Mouse (Mus musculus) embryonic facial prominence, embryonic 14.5 days (tissue): ENCODE measurements at regions not wholly inside any gene's neighbourhood (a gene's known extent, or its start where the extent isn't known, plus 50 kb on each side); places are given as distances from the start of the nearest gene placed in this dataset.

Experiments used
- ATAC-seq: fragments of 200-750 bp; cut with Nextera tagmentation; 2 replicates; pipeline ENCODE4 v1.8.0; 2017; ENCODE audit warnings: low read depth, moderate number of reproducible peaks, moderate TSS enrichment
- DNase-seq: peaks from one replicate; pipeline ENCODE4 v3.0.0-alpha.2; 2015; ENCODE audit warnings: low spot score
- H3K27ac ChIP-seq: fragments of 300-500 bp; sonication (generic); replicated peaks from 2 replicates; pipeline ENCODE4 v1.5.1; 2014; ENCODE audit warnings: low read depth, mild to moderate bottlenecking, low read length, moderate library complexity
- H3K27me3 ChIP-seq: fragments of 300-500 bp; sonication (generic); replicated peaks from 2 replicates; pipeline ENCODE4 v1.6.1; 2014; ENCODE audit warnings: low read length; ENCODE audit not compliant: control insufficient read depth, insufficient read depth
- H3K36me3 ChIP-seq: fragments of 300-500 bp; sonication (generic); 2 replicates; pipeline ENCODE4 v1.6.1; 2014; ENCODE audit warnings: low read length, mixed read lengths; ENCODE audit not compliant: control insufficient read depth, insufficient read depth
- H3K4me1 ChIP-seq: fragments of 300-500 bp; sonication (generic); 2 replicates; pipeline ENCODE4 v1.6.1; 2014; ENCODE audit warnings: antibody characterized with exemption, low read length; ENCODE audit not compliant: control insufficient read depth, insufficient read depth
- H3K4me2 ChIP-seq: fragments of 300-500 bp; sonication (generic); 2 replicates; pipeline ENCODE4 v1.6.1; 2014; ENCODE audit warnings: low read depth, mild to moderate bottlenecking, low read length, moderate library complexity, mixed read lengths
- H3K4me3 ChIP-seq: fragments of 300-500 bp; sonication (generic); 2 replicates; pipeline ENCODE4 v1.5.1; 2014; ENCODE audit warnings: low read depth, mild to moderate bottlenecking, low read length
- H3K9ac ChIP-seq: fragments of 300-500 bp; sonication (generic); 2 replicates; pipeline ENCODE4 v1.6.1; 2014; ENCODE audit warnings: low read depth, mild to moderate bottlenecking, low read length, moderate library complexity, mixed read lengths
- H3K9me3 ChIP-seq: fragments of 300-500 bp; sonication (generic); 2 replicates; pipeline ENCODE4 v1.6.1; 2016; ENCODE audit warnings: low read length; ENCODE audit not compliant: control insufficient read depth
- WGBS: fragments of 180-500 bp; shearing (Covaris S2); extraction: QIAGEN DNeasy Blood & Tissue Kit; methylation state at CpG from one replicate; pipeline ENCODE4 v1.1.7; 2014; 5-methylcytosine and 5-hydroxymethylcytosine counted together

- DNase-seq (no peak), ATAC-seq (no peak)
- Histone ChIP-seq H3K27me3 (no peaks in the 10 kb centered on the region), H3K4me3 (no peak overlapping the region), H3K36me3 (no peaks in the 10 kb centered on the region), H3K27ac (no peak overlapping the region), H3K4me1 (no peaks in the 10 kb centered on the region), H3K9me3 (no peaks in the 10 kb centered on the region), H3K4me2 (peak overlapping the region; percentile 1; the same call in 1 of the 2 replicates), H3K9ac (no peak overlapping the region)
- WGBS: 44% methylated on average over 9 of the region's 9 CpGs
These were observed 305.1 kb downstream of the Sox9 start for GRCm38 (mm10) chr11:113087084-113087483.

- 79% methylated on average over 11 of the region's 11 CpGs for WGBS
- Histone ChIP-seq H3K4me3 (no peak overlapping the region), H3K9ac (no peak overlapping the region), H3K27ac (no peak overlapping the region), H3K4me1 (no peaks in the 10 kb centered on the region), H3K36me3 (no peaks in the 10 kb centered on the region), H3K27me3 (no peaks in the 10 kb centered on the region), H3K9me3 (no peaks in the 10 kb centered on the region), H3K4me2 (no peak overlapping the region)
- DNase-seq: no peak
- no peak for ATAC-seq
These were observed 307.8 kb downstream of the Sox9 start for GRCm38 (mm10) chr11:113089637-113090351.

GRCm38 (mm10) chr11:113091901-113092568, 310.0 kb downstream of the Sox9 start:
- H3K36me3 ChIP-seq: no peaks in the 10 kb centered on the region
- peaks cover 10% of the 10 kb centered on the region for H3K4me1 ChIP-seq
- H3K9ac ChIP-seq: no peak overlapping the region
- H3K4me2 ChIP-seq: no peak overlapping the region
- DNase-seq (no peak), ATAC-seq (peak; percentile 57; the same call in 1 of the 2 replicates)
- H3K9me3 ChIP-seq: no peaks in the 10 kb centered on the region
- WGBS: 68% methylated on average over 8 of the region's 8 CpGs
- no peaks in the 10 kb centered on the region for H3K27me3 ChIP-seq
- no peak overlapping the region for H3K27ac ChIP-seq
- no peak overlapping the region for H3K4me3 ChIP-seq

- no peak overlapping the region for H3K4me2 ChIP-seq
- no peak overlapping the region for H3K9ac ChIP-seq
- 94% methylated on average over 13 of the region's 13 CpGs for WGBS
- no peak overlapping the region for H3K4me3 ChIP-seq
- no peak overlapping the region for H3K27ac ChIP-seq
- H3K4me1 ChIP-seq: peaks cover 10% of the 10 kb centered on the region
- no peaks in the 10 kb centered on the region for H3K36me3 ChIP-seq
- no peaks in the 10 kb centered on the region for H3K9me3 ChIP-seq
- no peak for ATAC-seq
- no peak for DNase-seq
- H3K27me3 ChIP-seq: no peaks in the 10 kb centered on the region
These were observed 311.9 kb downstream of the Sox9 start for GRCm38 (mm10) chr11:113093895-113094445.

- Histone ChIP-seq H3K9ac (no peak overlapping the region), H3K4me2 (no peak overlapping the region), H3K4me3 (no peak overlapping the region), H3K9me3 (no peaks in the 10 kb centered on the region), H3K27ac (no peak overlapping the region), H3K36me3 (no peaks in the 10 kb centered on the region), H3K4me1 (peaks cover 14% of the 10 kb centered on the region), H3K27me3 (no peaks in the 10 kb centered on the region)
- ATAC-seq: no peak
- 74% methylated on average over 8 of the region's 8 CpGs for WGBS
- no peak for DNase-seq
These were observed 313.6 kb downstream of the Sox9 start for GRCm38 (mm10) chr11:113095625-113096024.

GRCm38 (mm10) chr11:113096209-113096608, 314.2 kb downstream of the Sox9 start:
- Histone ChIP-seq H3K4me2 (no peak overlapping the region), H3K27ac (no peak overlapping the region), H3K4me3 (no peak overlapping the region), H3K36me3 (no peaks in the 10 kb centered on the region), H3K4me1 (peaks cover 17% of the 10 kb centered on the region), H3K9ac (no peak overlapping the region), H3K27me3 (no peaks in the 10 kb centered on the region), H3K9me3 (no peaks in the 10 kb centered on the region)
- DNase-seq: no peak
- WGBS: 51% methylated on average over 8 of the region's 8 CpGs
- no peak for ATAC-seq

- Histone ChIP-seq H3K27me3 (no peaks in the 10 kb centered on the region), H3K4me3 (no peak overlapping the region), H3K27ac (no peak overlapping the region), H3K4me1 (peaks cover 17% of the 10 kb centered on the region), H3K36me3 (no peaks in the 10 kb centered on the region), H3K9me3 (no peaks in the 10 kb centered on the region), H3K9ac (no peak overlapping the region), H3K4me2 (no peak overlapping the region)
- ATAC-seq: no peak
- WGBS: 98% methylated on average over 2 of the region's 2 CpGs
- no peak for DNase-seq
These were observed 316.3 kb downstream of the Sox9 start for GRCm38 (mm10) chr11:113098360-113098759.

GRCm38 (mm10) chr11:113100800-113101199, 318.8 kb downstream of the Sox9 start:
- no peak overlapping the region for H3K4me3 ChIP-seq
- no peak for DNase-seq
- no peaks in the 10 kb centered on the region for H3K9me3 ChIP-seq
- H3K4me1 ChIP-seq: peaks cover 24% of the 10 kb centered on the region
- no peak for ATAC-seq
- H3K27ac ChIP-seq: no peak overlapping the region; the same call in 1 of the 2 replicates
- no peaks in the 10 kb centered on the region for H3K36me3 ChIP-seq
- H3K27me3 ChIP-seq: no peaks in the 10 kb centered on the region
- no peak overlapping the region for H3K4me2 ChIP-seq
- H3K9ac ChIP-seq: no peak overlapping the region
- 41% methylated on average over 9 of the region's 9 CpGs for WGBS
